ENCODE assay signal across 25 mouse cellular contexts in the genomic region with DNA sequence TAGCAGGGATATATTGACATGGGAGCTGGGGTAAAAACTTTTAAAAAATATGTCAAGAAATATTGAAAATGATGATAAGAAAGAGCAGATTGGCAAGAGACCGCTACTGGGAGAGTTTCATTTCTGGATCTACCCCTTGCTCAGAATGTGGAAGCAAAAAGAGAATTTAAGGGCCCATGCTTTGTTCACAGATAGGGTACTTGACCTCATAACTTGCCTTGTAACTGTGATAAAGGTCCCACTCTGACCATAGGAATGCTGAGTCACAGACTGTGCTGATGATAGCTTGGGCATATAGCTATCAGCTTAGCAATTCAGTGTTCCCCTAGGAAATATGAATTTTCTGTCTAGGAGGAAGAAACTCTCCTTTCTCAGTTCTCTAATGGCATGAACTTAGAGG.
DNase-seq lines count a peak whose midpoint lies in the region; ATAC-seq and TF ChIP-seq lines count a peak whose summit lies in the region.
"Had no signal": no experiment of that assay in that cellular context is flagged by ENCODE, and none has a peak within 500 bp of the region (broad histone marks: within the 10 kb centered on the region; RNA-seq: fewer than 3 reads in every experiment).

No protein-coding gene starts in this region.

- peak; percentile 64; the same call in 1 of the 2 replicates for ATAC-seq in liver, embryonic 11.5 days (replicated peaks; ENCODE audit: low FRiP score)
- no peak for ATAC-seq in liver, postnatal 0 days
- peak; percentile 65 for ATAC-seq in G1E (ENCODE audit: extremely low read depth, insufficient number of reproducible peaks, low FRiP score, poor library complexity, severe bottlenecking)
- 0 out of 2 replicates have a peak, but pooled peaks have one; percentile 41 for ATAC-seq in megakaryocyte-erythroid progenitor cell, adult 5-6 weeks (replicated peaks; ENCODE audit: low FRiP score, low TSS enrichment, poor library complexity, severe bottlenecking)
- ATAC-seq: activated CD4-positive, CD25-positive, alpha-beta regulatory T cell, adult 4 months; forebrain, embryonic 14.5 days; forebrain, postnatal 0 days had no signal

- no peak overlapping the region for H3K27ac ChIP-seq in liver, embryonic 11.5 days (ENCODE audit: low read depth, low read length)
- no peak overlapping the region for H3K27ac ChIP-seq in liver, postnatal 0 days (ENCODE audit: low read depth)
- H3K27ac ChIP-seq in hindbrain, embryonic 10.5 days: no peak overlapping the region
- H3K27ac ChIP-seq: embryonic facial prominence, embryonic 12.5 days; embryonic facial prominence, embryonic 15.5 days; heart, adult 2 months; heart, embryonic 10.5 days; heart, embryonic 13.5 days; hindbrain, embryonic 12.5 days; hindbrain, embryonic 15.5 days had no signal

- H3K36me3 ChIP-seq in liver, embryonic 11.5 days (ENCODE audit: control insufficient read depth, insufficient read depth, low read length): no peaks in the 10 kb centered on the region
- H3K36me3 ChIP-seq in liver, postnatal 0 days (replicated peaks; ENCODE audit: insufficient read depth, low read length): no peaks in the 10 kb centered on the region
- no peaks in the 10 kb centered on the region for H3K36me3 ChIP-seq in G1E (replicated peaks)
- no peaks in the 10 kb centered on the region for H3K36me3 ChIP-seq in hindbrain, embryonic 10.5 days
- H3K36me3 ChIP-seq: embryonic facial prominence, embryonic 12.5 days; embryonic facial prominence, embryonic 15.5 days; heart, embryonic 10.5 days; heart, embryonic 13.5 days; hindbrain, embryonic 12.5 days; hindbrain, embryonic 15.5 days had no signal

- H3K9me3 ChIP-seq in liver, embryonic 11.5 days (ENCODE audit: control insufficient read depth, low read length): no peaks in the 10 kb centered on the region
- H3K9me3 ChIP-seq in liver, postnatal 0 days (ENCODE audit: low read length): no peaks in the 10 kb centered on the region
- no peaks in the 10 kb centered on the region for H3K9me3 ChIP-seq in G1E (replicated peaks)
- H3K9me3 ChIP-seq in hindbrain, embryonic 10.5 days: no peaks in the 10 kb centered on the region
- H3K9me3 ChIP-seq: embryonic facial prominence, embryonic 12.5 days; embryonic facial prominence, embryonic 15.5 days; heart, embryonic 10.5 days; heart, embryonic 13.5 days; hindbrain, embryonic 12.5 days; hindbrain, embryonic 15.5 days had no signal

- H3K4me3 ChIP-seq in liver, embryonic 11.5 days (ENCODE audit: low read depth, low read length): no peak overlapping the region
- no peak overlapping the region for H3K4me3 ChIP-seq in liver, postnatal 0 days (ENCODE audit: low read depth, low read length)
- H3K4me3 ChIP-seq in G1E (ENCODE audit: low read depth, low read length): no peak overlapping the region
- H3K4me3 ChIP-seq in hindbrain, embryonic 10.5 days: no peak overlapping the region
- H3K4me3 ChIP-seq: embryonic facial prominence, embryonic 12.5 days; embryonic facial prominence, embryonic 15.5 days; heart, adult 2 months; heart, embryonic 10.5 days; heart, embryonic 13.5 days; hindbrain, embryonic 12.5 days; hindbrain, embryonic 15.5 days had no signal

- no peak overlapping the region for H3K9ac ChIP-seq in liver, embryonic 11.5 days (ENCODE audit: low read depth, low read length)
- H3K9ac ChIP-seq in liver, postnatal 0 days (replicated peaks): no peak overlapping the region
- H3K9ac ChIP-seq: embryonic facial prominence, embryonic 12.5 days; embryonic facial prominence, embryonic 15.5 days; forebrain, postnatal 0 days; heart, embryonic 13.5 days; hindbrain, embryonic 12.5 days; hindbrain, embryonic 15.5 days had no signal

- no peak overlapping the region for H3K4me2 ChIP-seq in liver, embryonic 11.5 days
- no peak overlapping the region for H3K4me2 ChIP-seq in liver, postnatal 0 days (ENCODE audit: low read depth, low read length)
- H3K4me2 ChIP-seq: embryonic facial prominence, embryonic 12.5 days; embryonic facial prominence, embryonic 15.5 days; heart, embryonic 13.5 days; hindbrain, embryonic 12.5 days; hindbrain, embryonic 15.5 days had no signal

- H3K4me1 ChIP-seq in liver, embryonic 11.5 days (replicated peaks; ENCODE audit: control insufficient read depth, insufficient read depth, low read length): no peaks in the 10 kb centered on the region
- H3K4me1 ChIP-seq in liver, postnatal 0 days (ENCODE audit: insufficient read depth): no peaks in the 10 kb centered on the region
- peaks cover 6% of the 10 kb centered on the region for H3K4me1 ChIP-seq in G1E (ENCODE audit: insufficient read depth, low read depth, low read length)
- H3K4me1 ChIP-seq in hindbrain, embryonic 10.5 days (replicated peaks): no peaks in the 10 kb centered on the region
- H3K4me1 ChIP-seq: embryonic facial prominence, embryonic 12.5 days; embryonic facial prominence, embryonic 15.5 days; heart, embryonic 10.5 days; heart, embryonic 13.5 days; hindbrain, embryonic 15.5 days had no signal

- no peak for DNase-seq in liver, embryonic 11.5 days (ENCODE audit: low spot score)
- DNase-seq in liver, postnatal 0 days: no peak
- peak; percentile 2 for DNase-seq in G1E (ENCODE audit: low spot score)
- DNase-seq in c-Kit-positive CD71-positive TER-119-negative erythroid progenitor cells, embryonic 14.5 days (ENCODE audit: low read depth): peak; percentile 1
- DNase-seq in hindbrain, embryonic 10.5 days (ENCODE audit: low spot score): no peak
- DNase-seq in cerebellum, adult 8-10 months: no peak
- DNase-seq: adrenal gland, adult 8-10 months; adrenal gland, postnatal 25 days; cerebellum, adult 18-20 months; cerebellum, adult 9-11 months; cerebellum, postnatal 25 days; forebrain, postnatal 0 days; gastrocnemius, postnatal 25 days; heart, adult 2 months; heart, postnatal 14 days; heart, postnatal 4 days had no signal

- TF ChIP-seq EP300 in liver, postnatal 0 days (IDR thresholded peaks at IDR 0.05; ENCODE audit: low read depth): no peak

- H3K27me3 ChIP-seq in liver, embryonic 11.5 days (replicated peaks; ENCODE audit: control insufficient read depth, insufficient read depth, low read length): no peaks in the 10 kb centered on the region
- no peaks in the 10 kb centered on the region for H3K27me3 ChIP-seq in liver, postnatal 0 days (ENCODE audit: insufficient read depth, low read length)
- H3K27me3 ChIP-seq in G1E (ENCODE audit: insufficient read depth, low read length): no peaks in the 10 kb centered on the region
- H3K27me3 ChIP-seq in hindbrain, embryonic 10.5 days (ENCODE audit: insufficient read depth, poor library complexity, severe bottlenecking): no peaks in the 10 kb centered on the region
- H3K27me3 ChIP-seq: embryonic facial prominence, embryonic 12.5 days; embryonic facial prominence, embryonic 15.5 days; heart, embryonic 13.5 days; hindbrain, embryonic 12.5 days; hindbrain, embryonic 15.5 days had no signal

- no peak for TF ChIP-seq CTCF in liver, postnatal 0 days (IDR thresholded peaks at IDR 0.05; ENCODE audit: low read depth)
- TF ChIP-seq CTCF in G1E (IDR thresholded peaks at IDR 0.05; ENCODE audit: low read depth, low read length): no peak

- WGBS in liver, embryonic 11.5 days: 47% methylated on average over 1 of the region's 1 CpGs
- WGBS in liver, postnatal 0 days (ENCODE audit: insufficient replicate concordance): 69% methylated on average over 1 of the region's 1 CpGs
- 83% methylated on average over 1 of the region's 1 CpGs for WGBS in hindbrain, embryonic 10.5 days

Comparison
In these comparisons a context has a peak if more than half of its experiments do, and no peak if none do; other contexts are left out.
1. DNase-seq: peak in G1E (single experiment) and c-Kit-positive CD71-positive TER-119-negative erythroid progenitor cells, embryonic 14.5 days (single experiment); none in liver, embryonic 11.5 days (single experiment), liver, postnatal 0 days (single experiment), hindbrain, embryonic 10.5 days (single experiment) and cerebellum, adult 8-10 months (single experiment).